Mouse (Mus musculus) megakaryocyte, embryonic 14.5 days (primary cell): ENCODE results near the gene Fbxo28. TPM values are rescaled to one million over a fixed set of nuclear protein-coding genes. Genes with fewer than 3 reads are reported as not detected.

Experiments
- H3K27me3 ChIP-seq: replicated peaks from 2 replicates; pipeline ENCODE3; 2012; ENCODE audit warnings: inconsistent platforms
- H3K36me3 ChIP-seq: replicated peaks from 2 replicates; pipeline ENCODE3; 2012; ENCODE audit warnings: low read length, inconsistent platforms, mixed read lengths
- H3K4me1 ChIP-seq: 2 replicates; pipeline ENCODE4 v1.6.1; 2012; ENCODE audit warnings: inconsistent platforms
- H3K4me3 ChIP-seq: replicated peaks from 2 replicates; pipeline ENCODE3; 2012; ENCODE audit warnings: moderate library complexity, mild to moderate bottlenecking, inconsistent platforms
- H3K9me3 ChIP-seq: 2 replicates; pipeline ENCODE4 v1.6.1; 2012; ENCODE audit warnings: inconsistent platforms
- FLI1 ChIP-seq: IDR thresholded peaks from 2 replicates; pipeline ENCODE4 v1.6.1; 2012; ENCODE audit warnings: low read length, inconsistent platforms, mixed read lengths
- GATA1 ChIP-seq: IDR thresholded peaks from 3 replicates; pipeline ENCODE4 v1.6.1; 2012; ENCODE audit warnings: mixed read lengths, low read length, inconsistent platforms, borderline replicate concordance
- polyA plus RNA-seq: library from polyadenylated mRNA; stranded (reverse); fragments of >175 nt; gene quantifications from 2 replicates; pipeline ENCODE4 v1.2.3, GENCODE M21; 2012; ENCODE audit warnings: low replicate concordance; ENCODE audit not compliant: insufficient read depth

Fbxo28 gene
- polyA plus RNA-seq, result 9.9 and 83.2 TPM in 2 replicates

GRCm38 (mm10) chr1:182340821-182341781 is at the start of gene Fbxo28:
Gene Fbxo28 (minus strand): TSS chr1:182341629.
- H3K4me1 ChIP-seq, result peaks cover 49% of the 10 kb centered on the region
- peak within 1 kb of the TSS; percentile 99 for H3K4me3 ChIP-seq
- no peaks in the 10 kb centered on the region for H3K9me3 ChIP-seq
- TF ChIP-seq GATA1 (no peak), FLI1 (no peak)
- peaks cover 7% of the 10 kb centered on the region for H3K36me3 ChIP-seq
- H3K27me3 ChIP-seq, result no peaks in the 10 kb centered on the region

DNA sequence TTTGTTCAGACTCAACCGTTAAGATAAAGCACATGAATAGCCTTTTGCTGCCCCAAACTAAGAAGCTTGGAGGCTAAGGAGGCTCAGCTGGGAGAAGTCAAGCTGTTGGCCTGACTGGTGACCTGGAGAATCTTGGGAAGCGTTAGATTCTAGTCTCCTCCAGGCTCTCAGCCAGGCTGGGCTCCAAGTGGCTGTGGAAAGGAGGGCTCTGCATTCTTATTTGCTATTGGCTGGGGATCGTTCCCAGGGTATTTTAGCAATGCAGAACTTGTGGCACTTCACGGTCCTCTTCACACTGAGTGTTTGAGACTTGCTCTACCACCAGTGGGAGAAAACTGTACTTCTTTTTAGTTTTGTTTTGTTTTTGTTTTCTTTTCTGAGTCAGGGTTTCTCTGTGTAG is 47.3 kb upstream of the Fbxo28 start:
- TF ChIP-seq FLI1 (no peak), GATA1 (no peak)
- H3K27me3 ChIP-seq, result peaks cover 37% of the 10 kb centered on the region
- no peaks in the 10 kb centered on the region; the same call in 1 of the 2 replicates for H3K9me3 ChIP-seq
- H3K4me3 ChIP-seq, result no peak overlapping the region
- H3K4me1 ChIP-seq, result no peaks in the 10 kb centered on the region
- H3K36me3 ChIP-seq, result no peaks in the 10 kb centered on the region

DNA sequence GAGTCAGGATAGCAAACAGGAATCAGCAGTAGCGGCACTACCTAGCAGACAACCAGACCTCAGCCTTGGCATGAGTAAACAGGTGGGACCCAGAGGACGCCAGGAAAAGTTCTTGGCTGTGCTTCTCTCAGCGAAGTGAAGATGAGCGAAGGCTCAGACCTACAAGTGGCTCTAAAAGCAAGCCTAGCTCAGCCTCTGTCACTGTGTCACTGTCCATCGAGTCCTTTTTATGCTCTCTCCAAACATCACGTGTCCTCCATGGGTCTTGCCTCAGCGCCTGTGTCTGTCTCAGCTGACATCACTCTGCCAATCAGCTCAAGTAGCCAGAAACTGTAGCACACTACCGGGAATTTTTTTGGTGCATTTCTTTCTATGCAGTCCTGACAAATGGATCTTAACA is 45.0 kb upstream of the Fbxo28 start:
- Histone ChIP-seq H3K4me1 (no peaks in the 10 kb centered on the region), H3K27me3 (peaks cover 48% of the 10 kb centered on the region), H3K36me3 (no peaks in the 10 kb centered on the region), H3K9me3 (peaks cover 8% of the 10 kb centered on the region), H3K4me3 (no peak overlapping the region)
- TF ChIP-seq FLI1 (no peak), GATA1 (no peak)

GRCm38 (mm10) chr1:182383096-182383495 is 41.7 kb upstream of the Fbxo28 start:
- TF ChIP-seq GATA1, result no peak
- no peak for TF ChIP-seq FLI1
- H3K9me3 ChIP-seq, result peaks cover 10% of the 10 kb centered on the region
- peaks cover 49% of the 10 kb centered on the region for H3K27me3 ChIP-seq
- no peaks in the 10 kb centered on the region for H3K36me3 ChIP-seq
- H3K4me1 ChIP-seq, result no peaks in the 10 kb centered on the region
- H3K4me3 ChIP-seq, result no peak overlapping the region

DNA sequence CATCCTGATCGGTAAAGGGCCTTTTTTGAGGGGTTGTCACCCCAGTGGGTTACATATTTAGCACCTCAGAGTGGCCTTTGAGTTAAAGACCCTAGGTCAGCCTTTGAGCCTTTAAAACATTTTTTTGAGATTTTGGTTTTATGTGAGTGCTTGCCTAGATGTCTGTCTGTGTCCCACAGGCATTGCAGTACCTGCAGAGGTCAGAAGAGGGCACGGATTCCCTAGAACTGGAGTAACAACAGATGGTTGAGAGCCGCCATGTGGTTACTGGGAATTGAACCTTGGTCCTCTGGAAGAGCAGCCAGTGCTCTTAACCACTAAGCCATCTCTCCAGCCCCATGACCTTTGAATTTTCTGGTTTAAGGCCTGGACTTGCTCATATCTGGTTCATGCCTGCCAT is 39.9 kb upstream of the Fbxo28 start:
- Histone ChIP-seq H3K4me1 (peaks cover 2% of the 10 kb centered on the region; the same call in 1 of the 2 replicates), H3K36me3 (no peaks in the 10 kb centered on the region), H3K4me3 (no peak overlapping the region), H3K27me3 (peaks cover 46% of the 10 kb centered on the region), H3K9me3 (peaks cover 10% of the 10 kb centered on the region)
- TF ChIP-seq GATA1 (no peak), FLI1 (no peak)

DNA sequence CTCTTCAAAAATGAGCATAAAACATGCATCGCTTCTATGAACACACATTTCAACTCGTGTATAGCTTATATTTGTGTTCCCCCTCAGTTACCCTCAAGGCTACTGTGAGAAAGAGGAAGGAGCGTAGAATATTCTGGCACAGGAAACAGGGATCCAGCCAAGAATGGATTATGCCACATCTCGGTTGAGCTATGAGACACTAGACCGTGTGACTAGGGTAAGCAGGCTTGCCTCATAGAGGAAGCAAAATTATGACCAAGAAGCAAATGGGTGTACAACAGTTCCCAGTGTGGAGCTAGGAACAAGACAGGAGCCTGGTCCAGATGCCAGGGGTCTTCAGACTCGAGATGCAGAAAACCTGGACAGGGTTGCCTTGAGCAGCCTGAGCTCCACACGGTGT is 39.3 kb upstream of the Fbxo28 start:
- Histone ChIP-seq H3K36me3 (no peaks in the 10 kb centered on the region), H3K9me3 (peaks cover 10% of the 10 kb centered on the region), H3K4me1 (peaks cover 8% of the 10 kb centered on the region; the same call in 1 of the 2 replicates), H3K4me3 (no peak overlapping the region), H3K27me3 (peaks cover 46% of the 10 kb centered on the region)
- TF ChIP-seq FLI1, result no peak
- TF ChIP-seq GATA1, result no peak

GRCm38 (mm10) chr1:182378876-182379275 is 37.4 kb upstream of the Fbxo28 start:
- no peak overlapping the region for H3K4me3 ChIP-seq
- peaks cover 46% of the 10 kb centered on the region for H3K27me3 ChIP-seq
- H3K4me1 ChIP-seq, result peaks cover 10% of the 10 kb centered on the region; the same call in 1 of the 2 replicates
- H3K9me3 ChIP-seq, result peaks cover 10% of the 10 kb centered on the region
- no peak for TF ChIP-seq GATA1
- TF ChIP-seq FLI1, result no peak
- H3K36me3 ChIP-seq, result no peaks in the 10 kb centered on the region

DNA sequence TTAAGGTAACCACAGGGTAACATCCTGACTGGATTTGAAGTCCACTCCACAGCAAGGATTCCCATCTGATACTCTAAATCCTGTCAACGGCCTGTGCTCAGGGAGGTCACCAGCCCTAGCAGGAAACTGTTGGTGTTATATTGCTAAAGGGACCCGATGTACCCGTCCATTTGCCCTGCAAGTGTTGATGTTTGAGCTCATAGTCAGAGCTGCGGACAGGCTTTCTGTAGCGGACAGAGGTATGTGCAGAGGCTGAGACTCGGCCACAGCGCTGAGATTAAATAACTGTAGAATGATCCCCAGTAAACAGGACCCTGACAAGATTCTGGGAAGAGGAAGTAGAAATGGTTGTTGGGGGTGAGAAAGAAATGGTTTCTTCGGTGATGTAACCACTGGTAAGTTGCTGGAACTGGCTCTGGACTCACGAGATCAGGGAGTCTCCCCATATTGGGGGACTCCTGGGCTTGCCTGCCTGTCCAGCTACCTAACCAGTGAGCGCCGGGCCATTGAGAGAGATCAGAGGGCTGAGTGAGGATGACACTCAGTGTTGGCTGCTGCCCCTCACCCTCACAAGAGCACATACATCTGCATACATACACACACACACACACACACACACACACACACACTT is 36.9 kb upstream of the Fbxo28 start:
- peaks cover 48% of the 10 kb centered on the region for H3K27me3 ChIP-seq
- H3K9me3 ChIP-seq, result peaks cover 10% of the 10 kb centered on the region
- no peaks in the 10 kb centered on the region for H3K36me3 ChIP-seq
- H3K4me3 ChIP-seq, result no peak overlapping the region
- TF ChIP-seq GATA1, result no peak
- no peak for TF ChIP-seq FLI1
- H3K4me1 ChIP-seq, result peaks cover 16% of the 10 kb centered on the region; the same call in 1 of the 2 replicates

DNA sequence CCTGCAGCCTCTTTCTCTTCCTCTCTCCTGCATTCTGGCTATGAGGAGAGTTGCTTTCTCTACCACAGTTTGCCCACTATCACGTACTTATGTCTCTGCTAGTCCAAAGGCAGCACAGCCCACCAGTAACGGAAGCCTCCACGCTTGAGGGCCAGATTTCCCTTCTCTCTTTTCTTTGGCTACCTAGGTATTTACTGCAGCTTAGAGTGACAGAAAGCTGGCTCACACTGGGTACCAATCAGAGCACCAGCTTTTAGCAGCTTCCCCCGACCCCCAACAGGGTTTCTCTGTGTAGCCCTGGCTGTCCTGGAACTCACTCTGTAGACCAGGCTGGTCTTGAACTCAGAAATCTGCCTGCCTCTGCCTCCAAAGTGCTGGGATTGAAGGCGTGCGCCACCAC is 36.1 kb upstream of the Fbxo28 start:
- H3K9me3 ChIP-seq, result peaks cover 10% of the 10 kb centered on the region
- peaks cover 45% of the 10 kb centered on the region for H3K27me3 ChIP-seq
- H3K4me3 ChIP-seq, result no peak overlapping the region
- TF ChIP-seq GATA1 (no peak), FLI1 (no peak)
- H3K4me1 ChIP-seq, result peaks cover 16% of the 10 kb centered on the region; the same call in 1 of the 2 replicates
- H3K36me3 ChIP-seq, result no peaks in the 10 kb centered on the region

GRCm38 (mm10) chr1:182376826-182377225 is 35.4 kb upstream of the Fbxo28 start:
- no peaks in the 10 kb centered on the region for H3K36me3 ChIP-seq
- peaks cover 45% of the 10 kb centered on the region for H3K27me3 ChIP-seq
- H3K9me3 ChIP-seq, result peaks cover 5% of the 10 kb centered on the region
- H3K4me1 ChIP-seq, result peaks cover 19% of the 10 kb centered on the region
- TF ChIP-seq GATA1 (no peak), FLI1 (no peak)
- H3K4me3 ChIP-seq, result no peak overlapping the region
